Mouse (Mus musculus): Measurements from ENCODE around the gene Crebrf.

Gene Crebrf

DNA sequence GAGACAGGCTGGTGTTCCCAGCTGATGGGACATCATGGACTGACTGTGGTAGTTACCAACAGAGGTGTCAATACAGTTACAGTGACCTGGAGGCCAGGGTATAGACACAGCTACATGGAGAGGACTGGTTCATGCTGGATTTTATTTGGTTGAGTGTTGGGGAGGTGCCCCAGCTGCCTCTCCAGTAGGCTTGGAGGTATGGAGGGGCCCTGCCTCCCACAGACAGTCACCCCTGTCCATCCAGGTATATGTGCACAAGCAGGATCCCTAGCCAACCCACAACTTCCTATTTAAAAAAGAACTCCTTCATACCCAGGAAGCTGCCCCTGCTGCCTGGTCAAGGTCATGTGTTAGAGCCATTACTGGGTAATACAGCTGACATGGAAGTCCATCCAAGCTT lies 102.3 kb downstream of the Crebrf start:
- no peak for DNase-seq (ENCODE audit: low read depth, low spot score)

DNA sequence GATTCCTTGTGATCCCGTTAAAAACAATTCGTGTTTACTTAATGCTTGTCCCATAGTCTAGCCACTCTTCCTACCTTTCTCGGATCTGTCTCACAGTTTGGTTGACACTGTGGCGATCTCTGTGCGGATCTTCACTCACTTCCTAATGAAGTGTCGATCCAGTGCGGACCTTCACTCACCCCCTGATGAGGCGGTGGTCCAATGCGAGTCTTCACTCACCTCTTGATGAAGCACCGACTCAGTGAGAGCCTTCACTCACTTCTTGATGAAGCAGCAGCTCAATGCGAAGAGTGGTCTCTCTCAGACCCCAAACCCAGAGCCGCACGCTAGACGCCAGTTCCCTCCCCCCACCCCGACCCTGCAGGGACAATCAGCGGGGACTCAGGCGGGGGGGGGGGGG lies 110.7 kb downstream of the Crebrf start:
- no peak for DNase-seq (ENCODE audit: low read depth, low spot score)

Data from A20 (cell line).